Mouse (Mus musculus) lung, postnatal 0 days (tissue): ENCODE data around the gene Lias. TPM values are rescaled to one million over a fixed set of nuclear protein-coding genes. Genes with fewer than 3 reads are reported as not detected.

Experiments used
- ATAC-seq: fragments of 200-750 bp; cut with Nextera tagmentation; 2 replicates; pipeline ENCODE4 v1.8.0; 2017; ENCODE audit warnings: moderate library complexity
- DNase-seq: peaks from one replicate; pipeline ENCODE4 v3.0.0-alpha.2; 2016; ENCODE audit warnings: low spot score
- H3K27ac ChIP-seq: fragments of 300-500 bp; sonication (generic); 2 replicates; pipeline ENCODE4 v1.5.1; 2014; ENCODE audit warnings: antibody characterized with exemption, mild to moderate bottlenecking, low read length, mixed read lengths
- H3K27me3 ChIP-seq: fragments of 300-500 bp; sonication (generic); replicated peaks from 2 replicates; pipeline ENCODE4 v1.6.1; 2014; ENCODE audit warnings: low read length, mixed read lengths; ENCODE audit not compliant: insufficient read depth
- H3K36me3 ChIP-seq: fragments of 300-500 bp; sonication (generic); 2 replicates; pipeline ENCODE4 v1.6.1; 2014; ENCODE audit warnings: low read length, mixed read lengths; ENCODE audit not compliant: insufficient read depth
- H3K4me1 ChIP-seq: fragments of 300-500 bp; sonication (generic); 2 replicates; pipeline ENCODE4 v1.6.1; 2014; ENCODE audit warnings: antibody characterized with exemption, low read depth, low read length, mixed read lengths; ENCODE audit not compliant: insufficient read depth
- H3K4me2 ChIP-seq: fragments of 300-500 bp; sonication (generic); replicated peaks from 2 replicates; pipeline ENCODE4 v1.6.1; 2014; ENCODE audit warnings: low read depth, mild to moderate bottlenecking, low read length, moderate library complexity, mixed read lengths
- H3K4me3 ChIP-seq: fragments of 300-500 bp; sonication (generic); 2 replicates; pipeline ENCODE4 v1.5.1; 2014; ENCODE audit warnings: low read depth, low read length
- H3K9ac ChIP-seq: fragments of 300-500 bp; sonication (generic); replicated peaks from 2 replicates; pipeline ENCODE4 v1.6.1; 2014; ENCODE audit warnings: low read depth, mild to moderate bottlenecking
- H3K9me3 ChIP-seq: fragments of 300-500 bp; sonication (generic); 2 replicates; pipeline ENCODE4 v1.6.1; 2016; ENCODE audit warnings: low read length, mixed read lengths
- CTCF ChIP-seq: IDR thresholded peaks from 2 replicates; pipeline ENCODE4 v1.5.1; 2016; ENCODE audit warnings: antibody characterized with exemption, mild to moderate bottlenecking
- EP300 ChIP-seq: IDR thresholded peaks from 2 replicates; pipeline ENCODE4 v1.6.1; 2016; ENCODE audit warnings: antibody characterized with exemption, mild to moderate bottlenecking, control low read depth
- WGBS: fragments of 180-500 bp; shearing (Covaris S2); extraction: QIAGEN DNeasy Blood & Tissue Kit; methylation state at CpG from one replicate; pipeline ENCODE4 v1.1.7; 2014; 5-methylcytosine and 5-hydroxymethylcytosine counted together
- polyA plus RNA-seq: library from polyadenylated mRNA; unstranded; fragments of >200 nt; fragmentation: Nextera tagmentation; extraction: Ambion mirVana; gene quantifications from 2 replicates; pipeline ENCODE4 v1.2.1, GENCODE M21; 2015

Gene Lias
- polyA plus RNA-seq, 1 experiment from 2014 or later = 42.8 TPM

DNA sequence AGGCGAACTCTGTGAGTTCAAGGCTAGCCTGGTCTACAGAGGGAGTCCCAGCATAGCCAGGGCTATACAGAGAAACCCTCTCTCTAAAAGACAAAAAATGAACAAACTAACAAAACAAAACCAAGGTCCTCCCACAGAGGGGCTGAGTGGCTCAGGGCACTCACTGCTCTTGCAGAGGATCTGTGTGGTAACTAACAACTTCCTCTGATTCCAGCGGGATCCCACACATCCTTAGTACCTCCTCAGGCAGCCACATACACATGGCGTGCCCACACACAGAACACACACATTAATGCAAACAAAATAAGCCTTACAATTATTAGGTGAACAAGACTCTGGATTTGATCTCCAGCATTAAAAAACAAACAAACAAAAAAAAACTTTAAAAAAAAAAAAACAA is 33.5 kb upstream of the Lias start:
- no peaks in the 10 kb centered on the region for H3K27me3 ChIP-seq
- no peaks in the 10 kb centered on the region for H3K4me1 ChIP-seq

DNA sequence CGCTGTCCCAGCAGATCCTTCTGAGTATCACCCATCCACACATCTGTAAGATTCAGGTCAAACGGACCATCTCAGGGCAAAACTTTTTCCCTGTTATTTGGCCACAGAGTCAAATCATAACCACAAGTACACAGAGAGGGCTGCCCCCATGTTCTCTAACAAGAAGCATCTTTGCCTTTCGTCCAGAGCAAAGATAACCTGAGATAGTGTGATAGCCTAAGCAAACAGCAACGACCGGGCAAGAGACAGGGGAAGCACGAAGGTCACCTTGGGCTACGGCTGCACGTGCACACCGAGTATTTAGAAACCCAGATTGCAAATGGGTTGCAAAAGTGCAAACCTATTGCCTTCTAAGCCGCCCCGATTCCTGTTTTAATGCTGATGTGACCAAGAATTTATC is 23.5 kb upstream of the Lias start:
- Histone ChIP-seq H3K36me3 (no peaks in the 10 kb centered on the region), H3K4me3 (no peak overlapping the region), H3K9ac (no peak overlapping the region), H3K4me2 (no peak overlapping the region), H3K27ac (no peak overlapping the region), H3K27me3 (no peaks in the 10 kb centered on the region), H3K4me1 (no peaks in the 10 kb centered on the region), H3K9me3 (no peaks in the 10 kb centered on the region)
- WGBS = 57% methylated on average over 11 of the region's 11 CpGs
- TF ChIP-seq EP300 = no peak
- no peak for TF ChIP-seq CTCF
- ATAC-seq (no peak), DNase-seq (no peak)

More for the DNA sequence above, 33.5 kb upstream of the Lias start:
- no peaks in the 10 kb centered on the region for H3K36me3 ChIP-seq
- H3K4me2 ChIP-seq = no peak overlapping the region
- DNase-seq (no peak), ATAC-seq (no peak)
- H3K9me3 ChIP-seq = no peaks in the 10 kb centered on the region
- TF ChIP-seq EP300 (no peak), CTCF (no peak)
- H3K27ac ChIP-seq = no peak overlapping the region
- no peak overlapping the region for H3K9ac ChIP-seq
- 65% methylated on average over 3 of the region's 3 CpGs for WGBS
- no peak overlapping the region for H3K4me3 ChIP-seq

- ATAC-seq (no peak), DNase-seq (no peak)
- Histone ChIP-seq H3K9ac (no peak overlapping the region), H3K9me3 (no peaks in the 10 kb centered on the region), H3K36me3 (no peaks in the 10 kb centered on the region), H3K4me1 (no peaks in the 10 kb centered on the region), H3K4me2 (no peak overlapping the region), H3K27ac (no peak overlapping the region), H3K4me3 (no peak overlapping the region), H3K27me3 (no peaks in the 10 kb centered on the region)
- TF ChIP-seq CTCF (no peak), EP300 (no peak)
- WGBS = 87% methylated on average over 7 of the region's 7 CpGs
Measured at GRCm38 (mm10) chr5:65371551-65371950, 19.7 kb upstream of the Lias start.

GRCm38 (mm10) chr5:65374746-65375145 is 16.6 kb upstream of the Lias start:
- Histone ChIP-seq H3K9me3 (no peaks in the 10 kb centered on the region), H3K4me3 (no peak overlapping the region), H3K4me2 (no peak overlapping the region), H3K36me3 (no peaks in the 10 kb centered on the region), H3K9ac (no peak overlapping the region), H3K4me1 (no peaks in the 10 kb centered on the region), H3K27ac (no peak overlapping the region), H3K27me3 (no peaks in the 10 kb centered on the region)
- ATAC-seq (no peak), DNase-seq (no peak)
- 73% methylated on average over 7 of the region's 7 CpGs for WGBS
- TF ChIP-seq EP300 (no peak), CTCF (no peak)

GRCm38 (mm10) chr5:65385704-65386103 is 5.6 kb upstream of the Lias start:
- peaks cover 12% of the 10 kb centered on the region; the same call in 1 of the 2 replicates for H3K36me3 ChIP-seq
- TF ChIP-seq CTCF = no peak
- no peak for TF ChIP-seq EP300

GRCm38 (mm10) chr5:65387008-65387867 is 4.1 kb upstream of the Lias start:
- Histone ChIP-seq H3K9me3 (no peaks in the 10 kb centered on the region), H3K9ac (no peak overlapping the region), H3K4me3 (no peak overlapping the region), H3K36me3 (peaks cover 12% of the 10 kb centered on the region; the same call in 1 of the 2 replicates), H3K27me3 (no peaks in the 10 kb centered on the region), H3K27ac (no peak overlapping the region), H3K4me1 (peaks cover 6% of the 10 kb centered on the region; the same call in 1 of the 2 replicates), H3K4me2 (no peak overlapping the region)
- TF ChIP-seq EP300 = no peak
- DNase-seq (no peak), ATAC-seq (no peak)
- 77% methylated on average over 6 of the region's 6 CpGs for WGBS

More at GRCm38 (mm10) chr5:65385704-65386103, 5.6 kb upstream of the Lias start:
- Histone ChIP-seq H3K27me3 (no peaks in the 10 kb centered on the region), H3K9ac (no peak overlapping the region), H3K4me1 (peaks cover 6% of the 10 kb centered on the region; the same call in 1 of the 2 replicates), H3K27ac (no peak overlapping the region), H3K4me2 (no peak overlapping the region), H3K9me3 (no peaks in the 10 kb centered on the region), H3K4me3 (no peak overlapping the region)
- no peak for DNase-seq
- no peak for ATAC-seq
- WGBS = 65% methylated on average over 2 of the region's 2 CpGs
